Mouse (Mus musculus) spleen, adult 2 months (tissue): ENCODE results near the gene 4933417A18Rik.
"Not testable (repeated sequence)": the region's sequence is repeated elsewhere in the genome, so short reads cannot be mapped to it uniquely, and the experiment has no call there.

Source experiments
- CTCF ChIP-seq: fragments of 200-500 bp; IDR thresholded peaks from 2 replicates; pipeline ENCODE4 v1.5.1; 2011; ENCODE audit warnings: mild to moderate bottlenecking, inconsistent platforms; ENCODE audit not compliant: insufficient read depth, insufficient read length, insufficient replicate concordance; ENCODE audit errors: extremely low read depth
- POLR2A ChIP-seq: fragments of 200-500 bp; IDR thresholded peaks from 2 replicates; pipeline ENCODE4 v1.6.1; 2011; ENCODE audit warnings: low read depth, low read length, inconsistent platforms

GRCm38 (mm10) chr13:34972456-34972855 lies 48.2 kb downstream of the 4933417A18Rik start:
- not testable (repeated sequence) for TF ChIP-seq CTCF, POLR2A
